Mouse (Mus musculus): ENCODE results near the gene Dhx16. TPM values are rescaled to one million over a fixed set of nuclear protein-coding genes. Genes with fewer than 3 reads are reported as not detected.

The Dhx16 gene
- total and polyA plus RNA-seq, 2 experiments, result 18.5 to 52.2 TPM

DNA sequence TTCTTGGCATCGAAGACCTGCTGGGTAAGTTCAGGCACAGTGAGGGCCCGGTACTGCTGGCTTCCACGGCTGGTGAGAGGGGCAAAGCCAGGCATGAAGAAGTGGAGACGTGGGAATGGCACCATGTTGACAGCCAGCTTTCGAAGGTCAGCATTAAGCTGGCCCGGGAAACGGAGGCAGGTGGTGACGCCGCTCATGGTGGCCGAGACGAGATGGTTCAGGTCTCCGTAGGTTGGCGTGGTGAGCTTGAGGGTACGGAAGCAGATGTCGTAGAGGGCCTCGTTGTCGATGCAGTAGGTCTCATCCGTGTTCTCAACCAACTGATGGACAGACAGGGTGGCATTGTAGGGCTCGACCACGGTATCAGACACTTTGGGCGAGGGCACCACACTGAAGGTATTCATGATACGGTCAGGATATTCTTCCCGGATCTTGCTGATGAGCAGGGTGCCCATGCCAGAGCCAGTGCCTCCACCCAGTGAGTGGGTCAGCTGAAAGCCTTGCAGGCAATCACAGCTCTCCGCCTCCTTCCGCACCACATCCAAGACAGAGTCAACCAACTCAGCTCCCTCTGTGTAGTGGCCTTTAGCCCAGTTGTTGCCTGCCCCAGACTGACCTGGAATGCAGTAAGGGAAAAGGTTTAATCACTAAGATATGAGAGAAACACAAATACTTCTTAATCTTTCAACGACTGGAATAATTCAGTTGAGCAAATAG lies 44.0 kb upstream of the Dhx16 start:
- no peaks in the 10 kb centered on the region for H3K79me2 ChIP-seq (ENCODE audit: control insufficient read depth, insufficient read depth, low read length)
- no peaks in the 10 kb centered on the region; the same call in 1 of the 2 replicates for H3K36me3 ChIP-seq (ENCODE audit: control insufficient read depth, insufficient read depth, low read length)
- H3K4me1 ChIP-seq (ENCODE audit: control insufficient read depth, insufficient read depth, low read length), result peaks cover 17% of the 10 kb centered on the region
- no peak for DNase-seq (ENCODE audit: extremely low read depth, low read depth, low spot score)
- TF ChIP-seq CTCF (IDR thresholded peaks at IDR 0.05; ENCODE audit: low read depth, low read length) (no peak), POLR2A (IDR thresholded peaks at IDR 0.05; ENCODE audit: extremely low read depth, insufficient read depth, low read length) (no peak)
- no peak overlapping the region for H3K9ac ChIP-seq (ENCODE audit: low read depth, low read length)
- no peaks in the 10 kb centered on the region for H3K27me3 ChIP-seq (ENCODE audit: control insufficient read depth, insufficient read depth, low read length)
- WGBS, result 77% methylated on average over 26 of the region's 26 CpGs
- no peak overlapping the region for H3K4me3 ChIP-seq (ENCODE audit: insufficient read depth, low read depth, low read length)
- no peak overlapping the region for H3K27ac ChIP-seq (replicated peaks; ENCODE audit: insufficient read depth, low read depth, low read length)

DNA sequence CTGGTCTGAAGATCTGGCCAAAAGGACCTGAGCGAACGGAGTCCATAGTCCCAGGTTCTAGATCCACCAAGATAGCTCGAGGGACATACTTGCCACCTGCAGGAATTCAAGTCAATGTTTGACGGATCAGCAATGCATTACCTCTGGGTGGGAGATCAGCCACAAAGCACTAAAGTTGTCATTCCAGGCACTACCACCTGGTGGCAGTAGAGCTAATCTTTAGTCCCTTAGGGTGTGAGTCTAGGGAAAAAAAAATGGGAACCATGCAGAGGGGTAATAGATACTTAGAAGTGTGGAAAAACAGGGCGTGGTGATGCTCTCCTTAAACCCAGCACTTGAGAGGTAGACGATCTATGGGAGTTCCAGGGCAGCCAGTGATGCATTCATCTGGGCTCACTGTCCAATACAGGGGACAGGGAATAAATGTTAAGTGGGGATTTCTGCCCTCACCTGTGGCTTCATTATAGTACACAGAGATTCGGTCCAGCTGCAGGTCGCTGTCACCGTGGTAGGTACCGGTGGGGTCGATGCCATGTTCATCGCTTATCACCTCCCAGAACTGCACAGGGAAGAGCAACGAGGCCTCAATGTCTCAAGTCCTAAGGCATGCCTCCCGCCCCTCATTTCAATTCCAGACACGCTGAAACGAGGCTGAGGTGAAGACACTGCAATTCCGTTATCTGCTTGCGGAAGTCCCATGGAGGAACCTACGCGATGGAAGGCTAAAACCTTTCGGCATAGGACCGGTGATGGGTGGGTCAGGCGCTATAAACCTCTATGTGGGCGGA lies 43.2 kb upstream of the Dhx16 start:
- peak; percentile 66 for DNase-seq (ENCODE audit: extremely low read depth, low read depth, low spot score)
- 0 out of 2 replicates have a peak overlapping the region, but pooled peaks have one; percentile 11 for H3K27ac ChIP-seq (replicated peaks; ENCODE audit: insufficient read depth, low read depth, low read length)
- WGBS, result 7% methylated on average over 24 of the region's 24 CpGs
- no peaks in the 10 kb centered on the region for H3K79me2 ChIP-seq (ENCODE audit: control insufficient read depth, insufficient read depth, low read length)
- peak overlapping the region; percentile 24 for H3K9ac ChIP-seq (ENCODE audit: low read depth, low read length)
- peaks cover 17% of the 10 kb centered on the region for H3K4me1 ChIP-seq (ENCODE audit: control insufficient read depth, insufficient read depth, low read length)
- no peaks in the 10 kb centered on the region for H3K27me3 ChIP-seq (ENCODE audit: control insufficient read depth, insufficient read depth, low read length)
- H3K36me3 ChIP-seq (ENCODE audit: control insufficient read depth, insufficient read depth, low read length), result no peaks in the 10 kb centered on the region; the same call in 1 of the 2 replicates
- H3K4me3 ChIP-seq (ENCODE audit: insufficient read depth, low read depth, low read length), result peak overlapping the region; percentile 90
- peak; percentile 46 for TF ChIP-seq CTCF (IDR thresholded peaks at IDR 0.05; ENCODE audit: low read depth, low read length)
- no peak for TF ChIP-seq POLR2A (IDR thresholded peaks at IDR 0.05; ENCODE audit: extremely low read depth, insufficient read depth, low read length)

DNA sequence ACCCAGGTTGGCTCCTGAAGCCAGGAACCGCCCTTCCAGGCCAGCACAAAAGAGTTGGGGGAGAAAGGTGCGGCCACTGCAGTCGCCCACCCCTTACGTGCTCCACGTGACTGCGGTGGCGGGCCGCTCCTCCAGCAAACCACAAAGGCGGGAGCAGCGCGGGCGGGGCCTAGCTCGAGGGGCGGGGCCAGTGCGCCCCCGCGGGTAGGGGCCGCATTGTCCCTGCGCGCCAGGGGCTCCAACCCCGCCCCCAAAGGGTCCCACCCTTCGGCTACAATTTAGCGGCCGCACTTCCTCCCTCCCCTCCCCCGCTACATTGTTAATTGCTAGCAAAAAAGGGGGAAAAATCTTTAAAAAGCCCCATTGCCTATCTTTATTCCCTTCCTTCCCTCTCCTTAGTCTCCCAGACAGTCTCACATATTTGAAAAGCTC lies 42.6 kb upstream of the Dhx16 start:
- Histone ChIP-seq H3K79me2 (ENCODE audit: control insufficient read depth, insufficient read depth, low read length) (no peaks in the 10 kb centered on the region), H3K27ac (replicated peaks; ENCODE audit: insufficient read depth, low read depth, low read length) (peak overlapping the region; percentile 73; the same call in 1 of the 2 replicates), H3K36me3 (ENCODE audit: control insufficient read depth, insufficient read depth, low read length) (no peaks in the 10 kb centered on the region; the same call in 1 of the 2 replicates), H3K9ac (ENCODE audit: low read depth, low read length) (peak overlapping the region; percentile 71), H3K4me3 (ENCODE audit: insufficient read depth, low read depth, low read length) (peak overlapping the region; percentile 90), H3K27me3 (ENCODE audit: control insufficient read depth, insufficient read depth, low read length) (no peaks in the 10 kb centered on the region), H3K4me1 (ENCODE audit: control insufficient read depth, insufficient read depth, low read length) (peaks cover 18% of the 10 kb centered on the region)
- WGBS, result under 1% methylated on average over 25 of the region's 25 CpGs
- TF ChIP-seq CTCF (IDR thresholded peaks at IDR 0.05; ENCODE audit: low read depth, low read length) (no peak), POLR2A (IDR thresholded peaks at IDR 0.05; ENCODE audit: extremely low read depth, insufficient read depth, low read length) (no peak)
- no peak for DNase-seq (ENCODE audit: extremely low read depth, low read depth, low spot score)

DNA sequence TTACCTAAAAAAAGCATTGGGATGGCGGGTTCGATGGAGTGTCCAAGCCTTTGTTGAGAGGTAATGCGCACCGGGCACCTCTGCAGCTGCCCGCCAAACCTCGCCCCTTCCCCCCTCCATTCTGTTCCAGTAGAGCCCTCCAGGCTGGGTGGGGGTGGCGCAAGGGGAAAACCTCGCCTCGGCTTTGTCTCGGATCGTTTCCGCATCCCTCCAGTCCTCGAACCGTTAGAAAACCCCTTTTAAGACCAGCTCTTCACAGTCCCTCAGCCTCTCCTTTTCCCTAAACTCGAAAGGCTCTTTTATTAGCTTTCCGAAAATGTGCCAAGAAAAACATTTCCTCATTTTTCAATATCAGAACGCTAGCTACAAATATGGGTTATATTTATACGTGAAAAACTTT lies 42.1 kb upstream of the Dhx16 start:
- WGBS, result under 1% methylated on average over 18 of the region's 18 CpGs
- no peak for DNase-seq (ENCODE audit: extremely low read depth, low read depth, low spot score)
- no peaks in the 10 kb centered on the region for H3K27me3 ChIP-seq (ENCODE audit: control insufficient read depth, insufficient read depth, low read length)
- peak overlapping the region; percentile 71 for H3K9ac ChIP-seq (ENCODE audit: low read depth, low read length)
- TF ChIP-seq POLR2A (IDR thresholded peaks at IDR 0.05; ENCODE audit: extremely low read depth, insufficient read depth, low read length), result no peak
- no peak for TF ChIP-seq CTCF (IDR thresholded peaks at IDR 0.05; ENCODE audit: low read depth, low read length)
- no peaks in the 10 kb centered on the region for H3K79me2 ChIP-seq (ENCODE audit: control insufficient read depth, insufficient read depth, low read length)
- peak overlapping the region; percentile 73 for H3K27ac ChIP-seq (replicated peaks; ENCODE audit: insufficient read depth, low read depth, low read length)
- peaks cover 18% of the 10 kb centered on the region for H3K4me1 ChIP-seq (ENCODE audit: control insufficient read depth, insufficient read depth, low read length)
- no peaks in the 10 kb centered on the region for H3K36me3 ChIP-seq (ENCODE audit: control insufficient read depth, insufficient read depth, low read length)
- peak overlapping the region; percentile 90 for H3K4me3 ChIP-seq (ENCODE audit: insufficient read depth, low read depth, low read length)

DNA sequence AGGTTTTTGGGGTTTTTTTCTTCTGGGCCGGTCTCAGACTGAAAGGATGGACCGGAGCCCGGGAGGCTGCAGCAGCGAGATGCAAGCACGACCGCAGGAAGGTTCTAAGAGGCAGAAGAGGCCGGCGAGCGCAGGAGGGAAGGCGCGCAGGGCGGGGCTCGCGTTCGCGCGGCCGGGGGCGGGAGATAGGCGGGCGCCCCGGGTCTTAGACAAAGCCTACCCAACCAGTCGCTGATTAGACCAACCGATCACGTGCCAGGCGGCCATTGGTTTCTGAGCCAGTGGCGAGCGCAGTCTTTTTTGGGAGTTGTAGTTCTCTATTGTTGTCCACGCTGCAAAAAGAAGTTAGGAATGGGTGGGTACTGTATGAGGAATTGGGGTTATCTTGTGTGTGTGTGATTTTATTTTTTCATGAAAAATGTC lies 41.5 kb upstream of the Dhx16 start, which contains the start of gene Tubb5:
Gene Tubb5, minus strand, starts transcription at position 185 of the 423 bp plus-strand sequence.
- no peaks in the 10 kb centered on the region for H3K27me3 ChIP-seq (ENCODE audit: control insufficient read depth, insufficient read depth, low read length)
- peaks cover 18% of the 10 kb centered on the region for H3K4me1 ChIP-seq (ENCODE audit: control insufficient read depth, insufficient read depth, low read length)
- peak; percentile 88 for TF ChIP-seq POLR2A (IDR thresholded peaks at IDR 0.05; ENCODE audit: extremely low read depth, insufficient read depth, low read length)
- no peak for TF ChIP-seq CTCF (IDR thresholded peaks at IDR 0.05; ENCODE audit: low read depth, low read length)
- no peaks in the 10 kb centered on the region for H3K36me3 ChIP-seq (ENCODE audit: control insufficient read depth, insufficient read depth, low read length)
- H3K9ac ChIP-seq (ENCODE audit: low read depth, low read length), result peak within 1 kb of the TSS; percentile 71
- WGBS, result 1% methylated on average over 29 of the region's 29 CpGs
- peak within 1 kb of the TSS; percentile 73 for H3K27ac ChIP-seq (replicated peaks; ENCODE audit: insufficient read depth, low read depth, low read length)
- peak within 1 kb of the TSS; percentile 90 for H3K4me3 ChIP-seq (ENCODE audit: insufficient read depth, low read depth, low read length)
- no peaks in the 10 kb centered on the region for H3K79me2 ChIP-seq (ENCODE audit: control insufficient read depth, insufficient read depth, low read length)
- peak; percentile 90 for DNase-seq (ENCODE audit: extremely low read depth, low read depth, low spot score)

All from liver, adult 2 months (tissue).